Mouse (Mus musculus) cerebellum, adult 2 months (tissue): ENCODE results near the gene Olfr1048.

Experiments used
- CTCF ChIP-seq: fragments of 200-500 bp; IDR thresholded peaks from 2 replicates; pipeline ENCODE4 v1.5.1; 2011; ENCODE audit warnings: low read depth, mild to moderate bottlenecking, control low read depth, low read length, moderate library complexity, borderline replicate concordance; ENCODE audit not compliant: insufficient read depth
- POLR2A ChIP-seq: fragments of 200-500 bp; IDR thresholded peaks from 2 replicates; pipeline ENCODE4 v1.6.1; 2011; ENCODE audit warnings: low read length, control low read depth, borderline replicate concordance; ENCODE audit not compliant: insufficient read depth

DNA sequence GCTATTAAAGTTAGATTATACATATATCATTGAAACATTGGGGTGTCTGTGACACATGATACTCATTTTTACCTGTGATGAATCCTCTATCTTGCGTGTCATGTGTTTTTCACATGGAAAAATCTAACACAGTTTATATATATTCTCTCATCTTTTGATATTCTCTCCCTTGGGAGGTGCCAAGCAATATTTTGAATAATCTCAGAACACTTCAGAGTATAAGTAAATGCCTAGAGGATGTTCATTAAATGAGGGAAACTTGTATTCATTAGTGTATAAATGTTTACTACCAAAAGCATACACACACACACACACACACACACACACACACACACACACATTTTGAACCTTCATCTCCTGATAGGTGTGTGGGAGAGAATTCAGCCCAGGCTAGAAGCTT lies 8.8 kb downstream of the Olfr1048 start, which contains the start of gene Olfr1047:
- TF ChIP-seq POLR2A, result no peak
- no peak for TF ChIP-seq CTCF
